ENCODE assay signal across 15 mouse cellular contexts in genomic region chr10:75714795-75715194, GRCm38 (mm10).
"Had no signal": no experiment of that assay in that cellular context is flagged by ENCODE, and none has a peak within 500 bp of the region (broad histone marks: within the 10 kb centered on the region; RNA-seq: fewer than 3 reads in every experiment).

No protein-coding gene starts in this region.

- H3K4me2 ChIP-seq: neural tube, embryonic 15.5 days; stomach, embryonic 15.5 days had no signal

- H3K9ac ChIP-seq: neural tube, embryonic 15.5 days; stomach, embryonic 15.5 days had no signal

- H3K27ac ChIP-seq: neural tube, embryonic 15.5 days; stomach, embryonic 15.5 days; stomach, postnatal 0 days had no signal

- H3K4me3 ChIP-seq: neural tube, embryonic 15.5 days; stomach, embryonic 15.5 days had no signal

- H3K9me3 ChIP-seq: neural tube, embryonic 15.5 days; stomach, embryonic 15.5 days had no signal

- H3K4me1 ChIP-seq: neural tube, embryonic 15.5 days; stomach, embryonic 15.5 days had no signal

- H3K27me3 ChIP-seq: neural tube, embryonic 15.5 days; stomach, embryonic 15.5 days had no signal

- DNase-seq: retina, postnatal 1 day; right cerebral cortex, adult 18-20 months; right cerebral cortex, postnatal 14 days; right cerebral cortex, postnatal 25 days; right cerebral cortex, postnatal 4 days; spleen, adult 18-20 months; thymus, adult 18-20 months; thymus, adult 2 months; thymus, postnatal 14 days; thymus, postnatal 25 days; thymus, postnatal 36 days; thymus, postnatal 4 days had no signal
